Mouse (Mus musculus) heart, embryonic 11.5 days (tissue): ENCODE measurements around the gene Jade3. TPM values are rescaled to one million over a fixed set of nuclear protein-coding genes. Genes with fewer than 3 reads are reported as not detected.

ENCODE experiments used
- ATAC-seq: fragments of 200-750 bp; cut with Nextera tagmentation; replicated peaks from 2 replicates; pipeline ENCODE4 v1.8.0; 2017; ENCODE audit warnings: moderate library complexity; ENCODE audit not compliant: insufficient number of reproducible peaks, low FRiP score, low TSS enrichment
- H3K27ac ChIP-seq: fragments of 300-500 bp; sonication (generic); 2 replicates; pipeline ENCODE4 v1.5.1; 2014; ENCODE audit warnings: mild to moderate bottlenecking, low read depth, low read length
- H3K27me3 ChIP-seq: fragments of 300-500 bp; sonication (generic); 2 replicates; pipeline ENCODE4 v1.6.1; 2014; ENCODE audit warnings: mild to moderate bottlenecking, low read length, mixed read lengths; ENCODE audit not compliant: control insufficient read depth, insufficient read depth
- H3K36me3 ChIP-seq: fragments of 300-500 bp; sonication (generic); 2 replicates; pipeline ENCODE4 v1.6.1; 2014; ENCODE audit warnings: mild to moderate bottlenecking, low read length, moderate library complexity, mixed read lengths; ENCODE audit not compliant: control insufficient read depth, insufficient read depth
- H3K4me1 ChIP-seq: fragments of 300-500 bp; sonication (generic); 2 replicates; pipeline ENCODE4 v1.6.1; 2014; ENCODE audit warnings: low read length; ENCODE audit not compliant: control insufficient read depth, insufficient read depth
- H3K4me2 ChIP-seq: fragments of 300-500 bp; sonication (generic); 2 replicates; pipeline ENCODE4 v1.6.1; 2014; ENCODE audit warnings: mild to moderate bottlenecking, moderate library complexity
- H3K4me3 ChIP-seq: fragments of 300-500 bp; sonication (generic); 2 replicates; pipeline ENCODE4 v1.5.1; 2014; ENCODE audit warnings: low read depth, low read length
- H3K9ac ChIP-seq: fragments of 300-500 bp; sonication (generic); 2 replicates; pipeline ENCODE4 v1.6.1; 2014; ENCODE audit warnings: mild to moderate bottlenecking, low read depth, low read length, moderate library complexity
- H3K9me3 ChIP-seq: fragments of 300-500 bp; sonication (generic); replicated peaks from 2 replicates; pipeline ENCODE4 v1.6.1; 2016; ENCODE audit warnings: low read length; ENCODE audit not compliant: control insufficient read depth
- WGBS: fragments of 180-500 bp; shearing (Covaris S2); extraction: QIAGEN DNeasy Blood & Tissue Kit; methylation state at CpG from one replicate; pipeline ENCODE4 v1.1.7; 2014; ENCODE audit not compliant: insufficient replicate concordance; 5-methylcytosine and 5-hydroxymethylcytosine counted together
- polyA plus RNA-seq: library from polyadenylated mRNA; unstranded; fragments of >200 nt; fragmentation: Nextera tagmentation; extraction: Ambion mirVana; gene quantifications from 2 replicates; pipeline ENCODE4 v1.2.1, GENCODE M21; 2014

Gene Jade3
- polyA plus RNA-seq, 1 experiment from 2014 or later = 7.6 TPM

DNA sequence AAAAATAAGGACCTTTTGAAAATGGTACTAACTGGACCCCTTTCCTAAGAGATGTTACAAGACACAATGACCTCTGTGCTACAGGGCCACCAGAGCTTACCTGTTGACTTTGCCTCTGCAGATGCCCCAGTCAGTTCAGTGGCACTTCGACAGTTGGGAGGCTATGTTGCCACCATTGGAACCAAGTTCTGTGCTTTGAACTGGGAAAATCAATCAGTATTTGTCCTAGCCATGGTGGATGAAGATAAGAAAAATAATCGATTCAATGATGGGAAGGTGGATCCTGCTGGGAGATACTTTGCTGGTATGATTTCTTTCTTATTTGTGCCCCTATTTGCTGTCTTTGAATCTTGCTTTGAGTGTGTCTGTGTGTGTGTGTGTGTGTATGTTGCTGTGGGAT, 126.7 kb downstream of the Jade3 start:
- WGBS = 71% methylated on average over 2 of the region's 2 CpGs
- Histone ChIP-seq H3K27ac (no peak overlapping the region), H3K9ac (no peak overlapping the region), H3K27me3 (no peaks in the 10 kb centered on the region), H3K4me3 (no peak overlapping the region), H3K4me1 (no peaks in the 10 kb centered on the region), H3K4me2 (no peak overlapping the region), H3K9me3 (no peaks in the 10 kb centered on the region), H3K36me3 (no peaks in the 10 kb centered on the region)
- no peak for ATAC-seq

DNA sequence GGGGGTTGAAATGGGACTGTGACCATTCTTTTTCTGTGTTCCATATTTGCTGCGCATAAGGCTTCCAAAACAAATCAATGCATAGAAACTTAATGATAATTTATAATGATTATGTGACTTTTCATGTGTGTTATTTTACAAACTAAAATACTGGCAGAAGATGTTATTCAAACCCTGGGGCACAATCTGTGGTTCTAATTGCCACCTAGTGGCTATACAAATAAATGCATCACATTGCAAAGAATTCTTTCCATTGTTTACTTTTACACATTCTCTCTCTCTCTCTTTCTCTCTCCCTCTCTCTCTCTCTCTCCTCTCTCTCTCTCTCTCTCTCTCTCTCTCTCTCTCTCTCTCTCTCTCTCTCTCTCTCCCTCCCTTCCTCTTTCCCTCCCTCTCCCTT, 136.4 kb downstream of the Jade3 start:
- H3K27ac ChIP-seq = no peak overlapping the region
- 41% methylated on average over 1 of the region's 1 CpGs for WGBS
- H3K27me3 ChIP-seq = no peaks in the 10 kb centered on the region
- H3K4me2 ChIP-seq = no peak overlapping the region
- H3K4me1 ChIP-seq = no peaks in the 10 kb centered on the region
- no peaks in the 10 kb centered on the region for H3K9me3 ChIP-seq
- no peak for ATAC-seq
- no peak overlapping the region for H3K9ac ChIP-seq
- H3K4me3 ChIP-seq = no peak overlapping the region
- no peaks in the 10 kb centered on the region for H3K36me3 ChIP-seq

DNA sequence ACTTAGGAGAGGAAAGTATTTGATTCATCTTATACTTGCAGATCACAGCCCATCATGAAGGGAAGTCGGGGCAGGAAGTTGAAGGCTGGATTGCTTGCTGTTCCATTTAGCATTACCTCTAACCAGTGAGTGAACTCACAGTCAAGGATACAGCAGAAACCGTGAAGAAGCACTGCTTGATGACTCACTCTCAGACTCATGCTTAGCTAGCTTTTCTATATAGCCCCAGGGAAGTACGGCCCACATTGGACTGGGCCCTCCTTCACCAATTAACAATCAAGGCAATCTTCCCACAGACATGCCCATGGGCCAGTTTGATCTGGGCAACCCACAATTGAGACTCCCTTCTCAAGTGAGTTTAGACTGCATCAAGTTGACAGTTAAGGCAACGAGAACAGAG, 138.5 kb downstream of the Jade3 start:
- Histone ChIP-seq H3K36me3 (no peaks in the 10 kb centered on the region), H3K9ac (no peak overlapping the region), H3K4me1 (no peaks in the 10 kb centered on the region), H3K4me2 (no peak overlapping the region), H3K9me3 (no peaks in the 10 kb centered on the region), H3K27ac (no peak overlapping the region), H3K27me3 (no peaks in the 10 kb centered on the region), H3K4me3 (no peak overlapping the region)
- ATAC-seq = no peak
- WGBS = 70% methylated on average over 4 of the region's 4 CpGs

Other genes starting within 250 kb of the Jade3 start
- 4.8 and 4.9 TPM in 2 replicates for gene Slc9a7, start 133.9 kb upstream of the Jade3 start, polyA plus RNA-seq
- gene Rp2, start 61.2 kb upstream of the Jade3 start, polyA plus RNA-seq = 16.2 and 16.7 TPM in 2 replicates
- 0.86 and 0.89 TPM in 2 replicates for gene Rgn, start 124.1 kb downstream of the Jade3 start, polyA plus RNA-seq
- 36.6 and 39.2 TPM in 2 replicates for gene Rbm10, start 191.8 kb downstream of the Jade3 start, polyA plus RNA-seq
- gene Ndufb11, start 191.9 kb downstream of the Jade3 start, polyA plus RNA-seq = 307 and 308 TPM in 2 replicates
- gene Uba1, start 232.6 kb downstream of the Jade3 start, polyA plus RNA-seq = 165 and 182 TPM in 2 replicates